Mouse (Mus musculus) c-Kit-positive CD71-positive TER-119-negative erythroid progenitor cells, embryonic 14.5 days (primary cell): Measurements from ENCODE around the gene Nek8.
"Not testable (repeated sequence)": the region's sequence is repeated elsewhere in the genome, so short reads cannot be mapped to it uniquely, and the experiment has no call there.

Experiments used
- DNase-seq: peaks from one replicate; pipeline ENCODE4 v3.0.0-alpha.2; 2013; ENCODE audit warnings: low read depth

Nek8 gene

GRCm38 (mm10) chr11:78143520-78143919 lies 33.0 kb downstream of the Nek8 start:
- no peak for DNase-seq

DNA sequence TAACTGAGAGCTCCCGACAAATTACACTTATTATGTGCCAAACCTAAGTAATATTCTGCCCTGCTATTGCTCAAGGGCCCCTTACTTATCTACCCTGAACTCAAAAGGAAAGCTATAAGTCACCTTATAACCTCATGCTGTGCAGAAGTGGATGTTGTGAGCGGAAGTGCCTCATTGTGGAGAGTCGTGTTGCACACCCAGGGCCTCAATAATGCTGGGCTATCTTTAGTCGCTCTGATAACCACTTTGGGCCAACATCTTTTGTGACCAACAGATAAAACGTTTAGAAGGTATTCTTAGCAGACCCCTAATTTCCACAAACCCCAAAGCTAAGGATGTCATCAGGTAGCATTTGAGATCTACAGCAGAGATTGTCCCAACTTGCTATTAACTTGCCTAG lies 35.8 kb downstream of the Nek8 start:
- DNase-seq: no peak

GRCm38 (mm10) chr11:78138023-78138422 lies 38.5 kb downstream of the Nek8 start:
- DNase-seq: no peak

GRCm38 (mm10) chr11:78137584-78137983 lies 38.9 kb downstream of the Nek8 start:
- DNase-seq: no peak

GRCm38 (mm10) chr11:78136132-78136531 lies 40.3 kb downstream of the Nek8 start:
- no peak for DNase-seq

- not testable (repeated sequence) for DNase-seq
These were observed 41.2 kb downstream of the Nek8 start for GRCm38 (mm10) chr11:78135314-78135713.

DNA sequence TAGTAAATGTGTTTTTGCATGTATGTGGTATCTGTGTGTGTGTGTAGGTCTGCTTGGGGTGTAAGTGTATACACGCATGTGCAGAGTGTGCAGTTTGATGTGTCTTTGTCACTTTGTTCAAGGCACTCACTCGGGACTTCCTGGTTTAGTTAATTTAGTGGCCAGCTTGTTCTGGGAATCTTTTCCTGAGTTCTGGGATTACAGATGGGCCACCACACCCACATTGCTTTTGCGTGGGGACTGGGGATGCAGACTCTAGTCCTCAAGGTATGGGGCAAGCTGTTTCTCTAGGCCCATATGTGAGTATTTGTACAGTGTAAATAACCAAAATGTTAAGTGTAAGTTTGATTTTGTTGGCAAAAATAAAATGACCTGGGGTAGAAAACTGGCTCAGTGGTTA lies 42.1 kb downstream of the Nek8 start:
- no peak for DNase-seq

- no peak for DNase-seq
These were observed 42.6 kb downstream of the Nek8 start for GRCm38 (mm10) chr11:78133915-78134314.

GRCm38 (mm10) chr11:78129458-78129857 lies 47.0 kb downstream of the Nek8 start:
- no peak for DNase-seq

DNA sequence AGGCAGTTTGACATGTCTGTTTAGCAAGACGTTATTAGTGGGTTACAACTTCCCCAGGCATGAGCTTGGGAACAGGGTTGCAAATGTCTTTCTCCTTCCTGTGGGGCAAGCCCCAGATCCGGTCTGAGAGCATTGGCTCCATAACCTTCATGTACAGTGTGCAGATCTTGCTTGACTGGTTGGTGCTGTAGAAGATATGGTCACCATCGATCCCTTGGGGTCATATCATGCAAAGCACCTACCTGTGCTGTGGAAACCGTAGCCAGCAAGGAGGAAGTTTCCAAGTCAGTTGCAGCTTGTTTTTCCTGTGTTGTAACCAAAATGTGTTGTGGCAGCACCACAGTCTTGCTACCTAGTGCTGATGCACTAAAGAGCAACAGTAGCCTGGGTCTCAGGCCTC lies 49.7 kb downstream of the Nek8 start:
- DNase-seq: no peak

DNA sequence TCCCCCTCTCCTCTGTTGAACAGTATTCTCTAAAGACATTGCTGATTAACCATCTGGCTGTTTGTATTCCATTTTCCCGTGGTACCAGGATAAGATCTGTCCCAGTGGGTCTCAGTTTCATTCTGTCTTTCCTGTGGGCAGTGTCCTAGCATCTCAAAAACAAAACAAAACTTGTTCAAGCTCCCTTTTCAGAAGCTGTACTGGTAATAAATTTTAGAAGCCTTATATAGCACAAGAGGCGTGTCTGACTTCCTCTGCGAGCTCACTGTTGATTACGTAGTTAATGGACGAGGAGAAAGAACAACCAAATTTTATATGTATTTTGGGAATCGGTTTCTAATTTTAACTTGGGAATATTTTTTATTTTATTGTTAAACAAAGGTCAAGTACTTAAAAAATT lies 50.8 kb downstream of the Nek8 start:
- no peak for DNase-seq

DNA sequence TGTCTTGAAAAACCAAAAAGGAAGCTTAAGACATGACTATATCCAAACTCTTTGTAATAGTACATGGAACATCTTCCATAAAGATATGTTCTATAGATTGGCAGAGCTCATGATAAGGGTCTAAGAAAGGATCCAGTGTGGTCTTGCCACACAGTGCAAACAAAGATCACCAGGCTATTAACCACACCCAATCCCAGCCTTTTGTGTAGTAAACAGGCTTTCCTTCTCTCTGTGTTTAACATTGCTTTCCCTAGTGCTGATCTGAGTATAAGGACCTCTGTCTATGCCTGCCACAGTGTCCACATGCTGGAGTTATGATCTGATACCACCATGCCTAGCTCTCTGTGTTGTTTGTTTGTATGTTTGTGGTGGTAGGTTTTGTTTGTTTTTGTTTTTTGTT lies 52.7 kb downstream of the Nek8 start:
- no peak for DNase-seq

DNA sequence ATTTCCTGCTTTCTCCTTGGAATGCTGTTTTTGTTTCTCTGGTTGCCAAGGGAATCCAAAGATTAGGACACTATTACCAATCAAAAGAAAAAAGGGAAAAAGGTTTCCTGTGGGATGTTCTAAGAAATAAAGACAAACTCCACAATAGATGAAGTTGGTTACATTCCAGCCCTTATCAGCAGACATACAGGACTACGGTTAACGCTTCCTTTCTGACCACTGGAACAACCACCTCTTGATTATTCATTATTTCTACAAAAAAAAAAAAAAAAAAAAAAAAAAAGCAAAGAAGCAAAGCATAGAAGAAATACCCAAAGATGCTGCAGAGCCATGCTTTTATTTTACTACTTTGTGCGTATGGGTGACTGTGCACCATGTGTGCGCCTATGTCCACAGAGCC lies 53.7 kb downstream of the Nek8 start:
- DNase-seq: no peak

DNA sequence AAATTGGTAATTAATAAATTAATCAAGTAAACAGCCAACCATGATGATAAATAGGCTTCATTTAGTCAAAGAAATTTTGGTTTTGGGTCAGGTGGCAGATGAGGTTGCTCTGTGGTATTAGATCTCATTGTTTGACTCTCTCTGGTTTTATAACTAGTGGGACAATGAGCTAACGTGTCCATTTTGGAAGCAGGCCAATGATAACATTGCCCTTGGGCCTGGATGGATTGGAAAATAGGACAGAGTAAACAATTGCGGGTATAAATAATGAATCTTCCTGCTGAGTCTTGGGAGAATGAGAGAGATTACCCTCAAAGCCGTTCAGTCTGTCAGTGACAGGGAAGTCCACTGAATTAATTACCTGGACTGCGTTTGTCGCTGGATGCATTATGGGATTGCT lies 55.3 kb downstream of the Nek8 start:
- DNase-seq: no peak

DNA sequence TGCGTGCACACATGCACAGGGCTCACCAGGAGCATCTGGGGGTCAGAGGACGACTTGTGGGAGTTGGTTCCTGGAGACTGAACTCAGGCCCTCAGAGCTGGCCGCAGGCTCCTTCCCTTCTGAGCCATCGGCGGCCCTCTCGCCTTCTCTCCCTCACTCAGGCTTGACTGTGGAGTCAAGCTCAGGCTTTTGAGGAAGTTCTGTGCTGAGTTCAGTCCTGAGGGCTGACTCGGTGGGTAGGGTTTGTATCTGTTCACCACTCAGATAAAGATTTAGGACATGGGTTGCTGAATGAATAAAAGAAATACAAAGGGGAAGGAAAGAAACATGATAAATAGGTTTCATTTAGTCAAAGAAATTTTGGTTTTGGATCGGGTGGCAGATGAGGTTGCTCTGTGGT lies 56.6 kb downstream of the Nek8 start:
- no peak for DNase-seq

GRCm38 (mm10) chr11:78118467-78118866 lies 58.0 kb downstream of the Nek8 start:
- DNase-seq: no peak

DNA sequence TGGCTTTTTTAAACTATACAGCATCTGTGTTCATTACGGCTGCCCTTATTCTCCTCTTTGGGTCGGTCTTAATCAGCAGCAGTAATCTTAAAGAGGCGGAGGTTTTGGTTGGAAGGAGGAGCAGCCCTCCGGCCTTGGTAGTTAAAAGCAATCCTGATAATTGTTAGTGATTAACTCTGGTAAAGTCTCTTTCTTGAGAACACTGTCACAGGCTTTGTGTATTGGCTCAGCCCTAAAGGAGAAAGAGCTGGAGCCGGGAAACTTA lies 60.4 kb downstream of the Nek8 start:
- no peak for DNase-seq
